Mouse (Mus musculus): ENCODE data around the gene 2310007B03Rik.

GRCm38 (mm10) chr1:93165447-93165846 is 4.7 kb upstream of the 2310007B03Rik start:
- no peak for TF ChIP-seq CTCF (IDR thresholded peaks at IDR 0.05; ENCODE audit: low read depth, low read length)
- TF ChIP-seq TAL1 (conservative IDR thresholded peaks at IDR 0.05; ENCODE audit: low read depth, low read length), result no peak
